Mouse (Mus musculus) megakaryocyte, embryonic 14.5 days (primary cell): ENCODE data around the gene Kiss1.

Experiments
- FLI1 ChIP-seq: IDR thresholded peaks from 2 replicates; pipeline ENCODE4 v1.6.1; 2012; ENCODE audit warnings: low read length, inconsistent platforms, mixed read lengths
- GATA1 ChIP-seq: IDR thresholded peaks from 3 replicates; pipeline ENCODE4 v1.6.1; 2012; ENCODE audit warnings: mixed read lengths, low read length, inconsistent platforms, borderline replicate concordance

- TF ChIP-seq FLI1 (no peak), GATA1 (no peak)
Observed at GRCm38 (mm10) chr1:133317149-133317548, 4.5 kb upstream of the Kiss1 start.
